8 mouse cellular contexts compared by ENCODE assay signal in the genomic region with DNA sequence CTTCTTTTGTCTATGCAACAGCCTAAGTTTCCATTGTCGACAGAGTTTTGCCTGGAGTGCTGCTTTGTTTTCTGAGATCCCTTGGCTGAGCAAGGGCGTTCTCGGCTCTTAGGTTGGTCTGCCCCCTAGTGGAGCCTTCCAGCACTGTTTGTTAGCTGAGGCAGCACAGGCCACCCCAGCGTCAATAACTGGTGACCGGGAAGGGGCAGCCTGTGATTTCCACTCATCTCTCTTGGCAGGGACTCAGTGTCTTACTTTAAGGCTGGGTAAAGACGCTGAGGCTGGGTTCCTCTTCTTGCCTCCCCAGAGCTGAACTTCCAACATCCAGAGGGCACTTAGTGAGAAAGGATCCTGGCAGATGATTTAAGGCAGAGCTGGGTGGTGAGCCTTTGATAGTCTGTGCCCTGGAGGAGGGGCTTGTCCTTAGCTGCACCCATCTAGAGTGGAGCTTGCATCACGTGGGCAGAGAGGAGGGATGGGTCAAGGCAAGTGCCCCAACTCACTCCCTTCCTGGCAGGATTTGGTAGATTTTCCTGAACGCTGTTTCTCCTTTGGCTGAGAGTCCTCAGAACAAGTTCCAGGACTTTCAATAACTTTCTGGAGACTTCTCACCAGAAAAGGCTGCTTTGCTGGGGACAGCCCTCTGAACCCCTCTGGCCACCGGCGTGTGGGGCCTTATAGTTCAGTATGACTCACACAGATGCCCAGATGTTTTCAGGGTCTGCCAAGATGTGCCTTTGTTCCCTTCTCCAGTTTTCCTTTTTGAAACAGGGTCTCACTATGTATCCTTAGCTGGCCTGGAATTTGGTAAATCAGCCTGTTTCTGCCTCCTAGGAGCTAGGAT. TPM values are rescaled to one million over a fixed set of nuclear protein-coding genes. Genes with fewer than 3 reads are reported as not detected.
DNase-seq lines count a peak whose midpoint lies in the region; ATAC-seq and TF ChIP-seq lines count a peak whose summit lies in the region.

No protein-coding gene starts in this region.

- ATAC-seq in forebrain, embryonic 12.5 days (ENCODE audit: low FRiP score): peak; percentile 62; the same call in 1 of the 2 replicates
- ATAC-seq in heart, embryonic 16.5 days (replicated peaks; ENCODE audit: extremely low read depth, insufficient read depth, low FRiP score): peak; percentile 68
- ATAC-seq in liver, embryonic 16.5 days (ENCODE audit: low read depth): peak; percentile 39; the same call in 1 of the 2 replicates
- peak; percentile 25; the same call in 1 of the 2 replicates for ATAC-seq in neural tube, embryonic 12.5 days (ENCODE audit: low FRiP score, low read depth)
- peak; percentile 77 for ATAC-seq in stomach, postnatal 0 days (ENCODE audit: low FRiP score, low TSS enrichment)

- no peak overlapping the region; the same call in 1 of the 2 replicates for H3K9ac ChIP-seq in forebrain, embryonic 12.5 days
- peak overlapping the region; percentile 46 for H3K9ac ChIP-seq in heart, embryonic 16.5 days (ENCODE audit: low read length)
- no peak overlapping the region for H3K9ac ChIP-seq in liver, embryonic 16.5 days (ENCODE audit: low read depth, low read length)
- H3K9ac ChIP-seq in neural tube, embryonic 12.5 days: 0 out of 2 replicates have a peak overlapping the region, but pooled peaks have one; percentile 8
- no peak overlapping the region for H3K9ac ChIP-seq in stomach, postnatal 0 days (ENCODE audit: low read length)

- peak; percentile 83 for DNase-seq in c-Kit-positive CD71-positive TER-119-positive erythroid progenitor cells, embryonic 14.5 days (ENCODE audit: low spot score)
- peak; percentile 91 to 97 for DNase-seq in kidney, postnatal 25 days
- peak; percentile 88 for DNase-seq in stomach, postnatal 0 days (ENCODE audit: low spot score)

- no peak for TF ChIP-seq EP300 in stomach, postnatal 0 days (optimal IDR thresholded peaks at IDR 0.05)

- no peaks in the 10 kb centered on the region for H3K9me3 ChIP-seq in E14TG2a.4 (ENCODE audit: low read length)
- H3K9me3 ChIP-seq in forebrain, embryonic 12.5 days: no peaks in the 10 kb centered on the region
- no peaks in the 10 kb centered on the region for H3K9me3 ChIP-seq in heart, embryonic 16.5 days (replicated peaks; ENCODE audit: control insufficient read depth, low read length)
- no peaks in the 10 kb centered on the region for H3K9me3 ChIP-seq in liver, embryonic 16.5 days (replicated peaks; ENCODE audit: control insufficient read depth, low read length)
- no peaks in the 10 kb centered on the region for H3K9me3 ChIP-seq in neural tube, embryonic 12.5 days
- H3K9me3 ChIP-seq in stomach, postnatal 0 days (ENCODE audit: control insufficient read depth, low read length): no peaks in the 10 kb centered on the region

- peak; percentile 92 for TF ChIP-seq CTCF in E14TG2a.4 (conservative IDR thresholded peaks at IDR 0.05; ENCODE audit: low read length)
- peak; percentile 95 for TF ChIP-seq CTCF in stomach, postnatal 0 days (IDR thresholded peaks at IDR 0.05; ENCODE audit: low read depth)

- WGBS in forebrain, embryonic 12.5 days: 15% methylated on average over 10 of the region's 10 CpGs
- 11% methylated on average over 10 of the region's 10 CpGs for WGBS in heart, embryonic 16.5 days
- 12% methylated on average over 10 of the region's 10 CpGs for WGBS in liver, embryonic 16.5 days (ENCODE audit: insufficient replicate concordance)
- WGBS in neural tube, embryonic 12.5 days: 13% methylated on average over 10 of the region's 10 CpGs
- WGBS in stomach, postnatal 0 days: 4% methylated on average over 10 of the region's 10 CpGs

- H3K27ac ChIP-seq in forebrain, embryonic 12.5 days: peak overlapping the region; percentile 42; the same call in 1 of the 2 replicates
- H3K27ac ChIP-seq in heart, embryonic 16.5 days (ENCODE audit: low read length): peak overlapping the region; percentile 31; the same call in 1 of the 2 replicates
- H3K27ac ChIP-seq in liver, embryonic 16.5 days (ENCODE audit: low read length): no peak overlapping the region
- H3K27ac ChIP-seq in neural tube, embryonic 12.5 days: no peak overlapping the region
- H3K27ac ChIP-seq in stomach, postnatal 0 days (replicated peaks): peak overlapping the region; percentile 73

- H3K4me2 ChIP-seq in forebrain, embryonic 12.5 days: no peak overlapping the region; the same call in 1 of the 2 replicates
- peak overlapping the region; percentile 40 for H3K4me2 ChIP-seq in heart, embryonic 16.5 days (ENCODE audit: low read depth, low read length)
- no peak overlapping the region for H3K4me2 ChIP-seq in liver, embryonic 16.5 days (ENCODE audit: low read depth, low read length)
- peak overlapping the region; percentile 37 for H3K4me2 ChIP-seq in neural tube, embryonic 12.5 days (replicated peaks)
- peak overlapping the region; percentile 26; the same call in 1 of the 2 replicates for H3K4me2 ChIP-seq in stomach, postnatal 0 days (replicated peaks; ENCODE audit: low read depth)

- H3K27me3 ChIP-seq in E14TG2a.4 (ENCODE audit: insufficient read depth, low read length): no peaks in the 10 kb centered on the region
- H3K27me3 ChIP-seq in forebrain, embryonic 12.5 days: no peaks in the 10 kb centered on the region
- H3K27me3 ChIP-seq in heart, embryonic 16.5 days (ENCODE audit: control insufficient read depth, insufficient read depth, low read length): no peaks in the 10 kb centered on the region
- no peaks in the 10 kb centered on the region for H3K27me3 ChIP-seq in liver, embryonic 16.5 days (ENCODE audit: control insufficient read depth, insufficient read depth, low read depth, low read length)
- H3K27me3 ChIP-seq in neural tube, embryonic 12.5 days (replicated peaks): no peaks in the 10 kb centered on the region
- H3K27me3 ChIP-seq in stomach, postnatal 0 days (ENCODE audit: control insufficient read depth, insufficient read depth, low read length): no peaks in the 10 kb centered on the region

- peaks cover 52% of the 10 kb centered on the region for H3K4me1 ChIP-seq in E14TG2a.4 (replicated peaks; ENCODE audit: low read depth, low read length)
- H3K4me1 ChIP-seq in forebrain, embryonic 12.5 days: peaks cover 19% of the 10 kb centered on the region
- H3K4me1 ChIP-seq in heart, embryonic 16.5 days (ENCODE audit: control insufficient read depth, insufficient read depth, low read length): peaks cover 16% of the 10 kb centered on the region
- peaks cover 13% of the 10 kb centered on the region for H3K4me1 ChIP-seq in liver, embryonic 16.5 days (ENCODE audit: control insufficient read depth, low read depth, low read length)
- H3K4me1 ChIP-seq in neural tube, embryonic 12.5 days: peaks cover 12% of the 10 kb centered on the region
- H3K4me1 ChIP-seq in stomach, postnatal 0 days (replicated peaks; ENCODE audit: control insufficient read depth, insufficient read depth): peaks cover 2% of the 10 kb centered on the region; the same call in 1 of the 2 replicates

- H3K36me3 ChIP-seq in E14TG2a.4 (ENCODE audit: insufficient read depth, low read length): peaks cover 8% of the 10 kb centered on the region
- H3K36me3 ChIP-seq in forebrain, embryonic 12.5 days (replicated peaks): peaks cover 4% of the 10 kb centered on the region
- no peaks in the 10 kb centered on the region for H3K36me3 ChIP-seq in heart, embryonic 16.5 days (ENCODE audit: control insufficient read depth, insufficient read depth)
- no peaks in the 10 kb centered on the region for H3K36me3 ChIP-seq in liver, embryonic 16.5 days (ENCODE audit: control insufficient read depth, insufficient read depth)
- H3K36me3 ChIP-seq in neural tube, embryonic 12.5 days: 0 out of 2 replicates have a peak, but pooled peaks cover under 1% of the 10 kb centered on the region
- H3K36me3 ChIP-seq in stomach, postnatal 0 days (ENCODE audit: control insufficient read depth, insufficient read depth, low read length): no peaks in the 10 kb centered on the region

- H3K4me3 ChIP-seq in E14TG2a.4 (replicated peaks; ENCODE audit: low read length): peak overlapping the region; percentile 32
- H3K4me3 ChIP-seq in forebrain, embryonic 12.5 days (replicated peaks): no peak overlapping the region
- no peak overlapping the region for H3K4me3 ChIP-seq in heart, embryonic 16.5 days (ENCODE audit: low read length)
- H3K4me3 ChIP-seq in liver, embryonic 16.5 days (ENCODE audit: low read depth, low read length): no peak overlapping the region
- H3K4me3 ChIP-seq in neural tube, embryonic 12.5 days: peak overlapping the region; percentile 1; the same call in 1 of the 2 replicates
- H3K4me3 ChIP-seq in stomach, postnatal 0 days (ENCODE audit: low read depth, low read length): no peak overlapping the region

RNA-seq across cellular contexts. Expression of gene Dus1l, which starts 4.1 kb away (rescaled TPM):
- 67.9 and 69.6 TPM in 2 replicates for polyA plus RNA-seq in forebrain, embryonic 12.5 days (2016; fragmentation: Nextera tagmentation; extraction: Ambion mirVana)
- polyA plus RNA-seq in heart, embryonic 16.5 days (2015; fragmentation: Nextera tagmentation; extraction: Ambion mirVana): 44.7 and 49.7 TPM in 2 replicates
- 51.4 and 51.6 TPM in 2 replicates for polyA plus RNA-seq in liver, embryonic 16.5 days (2015; fragmentation: Nextera tagmentation; extraction: Ambion mirVana)
- polyA plus RNA-seq in neural tube, embryonic 12.5 days (2016; fragmentation: Nextera tagmentation; extraction: Ambion mirVana): 63.5 and 65.5 TPM in 2 replicates
- polyA plus RNA-seq in stomach, postnatal 0 days (2015; fragmentation: Nextera tagmentation; extraction: Ambion mirVana): 39.8 and 42.4 TPM in 2 replicates

RNA-seq across cellular contexts. Expression of gene Gps1, which starts 16.2 kb away (rescaled TPM):
- 246 and 247 TPM in 2 replicates for polyA plus RNA-seq in forebrain, embryonic 12.5 days (2016; fragmentation: Nextera tagmentation; extraction: Ambion mirVana)
- 124 and 135 TPM in 2 replicates for polyA plus RNA-seq in heart, embryonic 16.5 days (2015; fragmentation: Nextera tagmentation; extraction: Ambion mirVana)
- polyA plus RNA-seq in liver, embryonic 16.5 days (2015; fragmentation: Nextera tagmentation; extraction: Ambion mirVana): 61.6 and 64.7 TPM in 2 replicates
- polyA plus RNA-seq in neural tube, embryonic 12.5 days (2016; fragmentation: Nextera tagmentation; extraction: Ambion mirVana): 250 and 258 TPM in 2 replicates
- polyA plus RNA-seq in stomach, postnatal 0 days (2015; fragmentation: Nextera tagmentation; extraction: Ambion mirVana): 94.5 and 98.6 TPM in 2 replicates

RNA-seq across cellular contexts. Expression of gene Rfng, which starts 16.3 kb away (rescaled TPM):
- polyA plus RNA-seq in forebrain, embryonic 12.5 days (2016; fragmentation: Nextera tagmentation; extraction: Ambion mirVana): 58.1 and 63.7 TPM in 2 replicates
- 27.8 and 28.4 TPM in 2 replicates for polyA plus RNA-seq in heart, embryonic 16.5 days (2015; fragmentation: Nextera tagmentation; extraction: Ambion mirVana)
- polyA plus RNA-seq in liver, embryonic 16.5 days (2015; fragmentation: Nextera tagmentation; extraction: Ambion mirVana): 8.6 and 11.5 TPM in 2 replicates
- polyA plus RNA-seq in neural tube, embryonic 12.5 days (2016; fragmentation: Nextera tagmentation; extraction: Ambion mirVana): 77.2 and 81.3 TPM in 2 replicates
- 18.1 and 23.2 TPM in 2 replicates for polyA plus RNA-seq in stomach, postnatal 0 days (2015; fragmentation: Nextera tagmentation; extraction: Ambion mirVana)

RNA-seq across cellular contexts. Expression of gene Fasn, which starts 24.1 kb away (rescaled TPM):
- polyA plus RNA-seq in forebrain, embryonic 12.5 days (2016; fragmentation: Nextera tagmentation; extraction: Ambion mirVana): 118 and 139 TPM in 2 replicates
- 24.9 and 28.7 TPM in 2 replicates for polyA plus RNA-seq in heart, embryonic 16.5 days (2015; fragmentation: Nextera tagmentation; extraction: Ambion mirVana)
- 20.3 and 24.2 TPM in 2 replicates for polyA plus RNA-seq in liver, embryonic 16.5 days (2015; fragmentation: Nextera tagmentation; extraction: Ambion mirVana)
- polyA plus RNA-seq in neural tube, embryonic 12.5 days (2016; fragmentation: Nextera tagmentation; extraction: Ambion mirVana): 87.6 and 102 TPM in 2 replicates
- 16.0 and 19.7 TPM in 2 replicates for polyA plus RNA-seq in stomach, postnatal 0 days (2015; fragmentation: Nextera tagmentation; extraction: Ambion mirVana)

RNA-seq across cellular contexts. Expression of gene Hmga1b, which starts 37.7 kb away (rescaled TPM):
- 5.2 and 6.1 TPM in 2 replicates for polyA plus RNA-seq in forebrain, embryonic 12.5 days (2016; fragmentation: Nextera tagmentation; extraction: Ambion mirVana)
- 1.3 and 6.9 TPM in 2 replicates for polyA plus RNA-seq in heart, embryonic 16.5 days (2015; fragmentation: Nextera tagmentation; extraction: Ambion mirVana)
- 1.5 and 1.6 TPM in 2 replicates for polyA plus RNA-seq in liver, embryonic 16.5 days (2015; fragmentation: Nextera tagmentation; extraction: Ambion mirVana)
- 3.6 TPM in 2 replicates for polyA plus RNA-seq in neural tube, embryonic 12.5 days (2016; fragmentation: Nextera tagmentation; extraction: Ambion mirVana)
- 3.0 and 3.1 TPM in 2 replicates for polyA plus RNA-seq in stomach, postnatal 0 days (2015; fragmentation: Nextera tagmentation; extraction: Ambion mirVana)

Comparison
In these comparisons a context has a peak if more than half of its experiments do, and no peak if none do; other contexts are left out.
1. H3K4me3 ChIP-seq: peak in E14TG2a.4 (single experiment) and neural tube, embryonic 12.5 days (single experiment); none in forebrain, embryonic 12.5 days (single experiment), heart, embryonic 16.5 days (single experiment), liver, embryonic 16.5 days (single experiment) and stomach, postnatal 0 days (single experiment).
2. ATAC-seq: peak in every context shown above with its lines; median percentile 77 in stomach, postnatal 0 days; 68 in heart, embryonic 16.5 days; 62 in forebrain, embryonic 12.5 days; 39 in liver, embryonic 16.5 days; 25 in neural tube, embryonic 12.5 days.
3. H3K27ac ChIP-seq: peak in forebrain, embryonic 12.5 days (single experiment), heart, embryonic 16.5 days (single experiment) and stomach, postnatal 0 days (single experiment); none in liver, embryonic 16.5 days (single experiment) and neural tube, embryonic 12.5 days (single experiment).
4. H3K4me2 ChIP-seq: peak in heart, embryonic 16.5 days (single experiment), neural tube, embryonic 12.5 days (single experiment) and stomach, postnatal 0 days (single experiment); none in forebrain, embryonic 12.5 days (single experiment) and liver, embryonic 16.5 days (single experiment).
5. H3K9ac ChIP-seq: peak in heart, embryonic 16.5 days (single experiment) and neural tube, embryonic 12.5 days (single experiment); none in forebrain, embryonic 12.5 days (single experiment), liver, embryonic 16.5 days (single experiment) and stomach, postnatal 0 days (single experiment).
6. Peak in every context shown above with its lines, with median percentiles within 50 percentile points of each other: DNase-seq.